Mouse (Mus musculus) CH12.LX (cell line): Measurements from ENCODE around the gene Ubash3b. TPM values are rescaled to one million over a fixed set of nuclear protein-coding genes. Genes with fewer than 3 reads are reported as not detected.

Experiments used
- DNase-seq: peaks from one replicate; pipeline ENCODE4 v3.0.0-alpha.2; 2013; ENCODE audit errors: extremely low read depth
- H3K27ac ChIP-seq: 2 replicates; pipeline ENCODE4 v1.5.1; 2012; ENCODE audit warnings: low read depth, mild to moderate bottlenecking, control low read depth, moderate library complexity; ENCODE audit not compliant: insufficient read depth
- H3K27me3 ChIP-seq: replicated peaks from 2 replicates; pipeline ENCODE3; 2012; ENCODE audit warnings: inconsistent platforms
- H3K36me3 ChIP-seq, 2 experiments: replicated peaks in 1 of 2; 2 replicates each; pipeline versions ENCODE3 to v1.6.1; 2012; ENCODE audit warnings: inconsistent platforms in 1 of 2, low read length in 1 of 2, mild to moderate bottlenecking in 1 of 2, mixed read lengths in 1 of 2, moderate library complexity in 1 of 2; ENCODE audit not compliant: control insufficient read depth in 1 of 2, insufficient read depth in 1 of 2
- H3K4me1 ChIP-seq, 2 experiments: 2 replicates each; pipeline ENCODE4 v1.6.1; 2012; ENCODE audit warnings: inconsistent platforms in 1 of 2, moderate library complexity in 1 of 2; ENCODE audit not compliant: insufficient read depth in 2 of 2, control insufficient read depth in 1 of 2
- H3K4me2 ChIP-seq: 2 replicates; pipeline ENCODE4 v1.6.1; 2012; ENCODE audit warnings: low read depth, mild to moderate bottlenecking, control low read depth; ENCODE audit not compliant: poor library complexity, insufficient read depth, severe bottlenecking
- H3K4me3 ChIP-seq, 3 experiments: fragments of 150-350 bp in 1 of 3; sonication (generic) in 1 of 3; replicated peaks in 1 of 3; 2 replicates each; pipeline versions ENCODE3 to v1.5.1; 2011 to 2012; ENCODE audit warnings: low read depth in 2 of 3, low read length in 2 of 3, mild to moderate bottlenecking in 2 of 3, moderate library complexity in 2 of 3, control low read depth in 1 of 3, improper control_type of control experiment in 1 of 3, inconsistent platforms in 1 of 3, mixed read lengths in 1 of 3; ENCODE audit not compliant: poor library complexity in 1 of 3
- H3K79me2 ChIP-seq: replicated peaks from 2 replicates; pipeline ENCODE4 v1.6.1; 2012; ENCODE audit warnings: mild to moderate bottlenecking, moderate library complexity; ENCODE audit not compliant: control insufficient read depth, poor library complexity, insufficient read depth, severe bottlenecking; ENCODE audit errors: extremely low read depth
- H3K9ac ChIP-seq: 2 replicates; pipeline ENCODE4 v1.6.1; 2012; ENCODE audit warnings: low read depth, mild to moderate bottlenecking, control low read depth, moderate library complexity; ENCODE audit not compliant: insufficient read depth
- H3K9me3 ChIP-seq: replicated peaks from 2 replicates; pipeline ENCODE3; 2012; ENCODE audit warnings: low read length, inconsistent platforms, mixed read lengths
- BHLHE40 ChIP-seq: IDR thresholded peaks from 2 replicates; pipeline ENCODE4 v1.6.1; 2011; ENCODE audit warnings: mild to moderate bottlenecking, low read depth, low read length, improper control_type of control experiment
- CHD1 ChIP-seq: IDR thresholded peaks from 2 replicates; pipeline ENCODE4 v1.6.1; 2012; ENCODE audit warnings: low read depth, low read length, improper control_type of control experiment, inconsistent platforms
- CHD2 ChIP-seq: IDR thresholded peaks from 2 replicates; pipeline ENCODE4 v1.6.1; 2011; ENCODE audit warnings: low read length, improper control_type of control experiment
- EP300 ChIP-seq: IDR thresholded peaks from 2 replicates; pipeline ENCODE4 v1.6.1; 2011; ENCODE audit warnings: low read length, improper control_type of control experiment
- ETS1 ChIP-seq: conservative IDR thresholded peaks from 2 replicates; pipeline ENCODE4 v1.6.1; 2012; ENCODE audit warnings: low read depth, mild to moderate bottlenecking, inconsistent platforms, low read length, improper control_type of control experiment, moderate library complexity
- GABPA ChIP-seq: IDR thresholded peaks from 2 replicates; pipeline ENCODE4 v1.6.1; 2012; ENCODE audit warnings: low read depth, low read length, improper control_type of control experiment, inconsistent platforms; ENCODE audit not compliant: insufficient replicate concordance
- HCFC1 ChIP-seq: IDR thresholded peaks from 2 replicates; pipeline ENCODE4 v1.6.1; 2012; ENCODE audit warnings: low read depth, mild to moderate bottlenecking, inconsistent platforms, low read length, improper control_type of control experiment
- JUND ChIP-seq: conservative IDR thresholded peaks from 2 replicates; pipeline ENCODE4 v1.6.1; 2011; ENCODE audit warnings: low read depth, low read length, improper control_type of control experiment
- MAFK ChIP-seq: IDR thresholded peaks from 2 replicates; pipeline ENCODE4 v1.6.1; 2011; ENCODE audit warnings: low read length, improper control_type of control experiment; ENCODE audit not compliant: insufficient replicate concordance
- MAZ ChIP-seq: IDR thresholded peaks from 2 replicates; pipeline ENCODE4 v1.6.1; 2012; ENCODE audit warnings: low read depth, mild to moderate bottlenecking, inconsistent platforms, low read length, improper control_type of control experiment, moderate library complexity
- NELFE ChIP-seq: IDR thresholded peaks from 2 replicates; pipeline ENCODE4 v1.6.1; 2011; ENCODE audit warnings: low read depth, low read length, improper control_type of control experiment
- PAX5 ChIP-seq: IDR thresholded peaks from 2 replicates; pipeline ENCODE4 v1.6.1; 2012; ENCODE audit warnings: low read length, inconsistent platforms, mixed read lengths
- POLR2AphosphoS2 ChIP-seq: IDR thresholded peaks from 2 replicates; pipeline ENCODE4 v1.6.1; 2011; ENCODE audit warnings: low read depth, low read length, improper control_type of control experiment
- RCOR1 ChIP-seq: conservative IDR thresholded peaks from 2 replicates; pipeline ENCODE4 v1.6.1; 2012; ENCODE audit warnings: low read depth, mild to moderate bottlenecking, inconsistent platforms, low read length, improper control_type of control experiment
- SIN3A ChIP-seq: IDR thresholded peaks from 2 replicates; pipeline ENCODE4 v1.6.1; 2012; ENCODE audit warnings: low read length, improper control_type of control experiment, inconsistent platforms
- SMC3 ChIP-seq: IDR thresholded peaks from 2 replicates; pipeline ENCODE4 v1.6.1; 2011; ENCODE audit warnings: low read depth, low read length, improper control_type of control experiment
- TCF12 ChIP-seq: IDR thresholded peaks from 2 replicates; pipeline ENCODE4 v1.6.1; 2014; ENCODE audit warnings: low read depth, mild to moderate bottlenecking, inconsistent platforms, low read length, improper control_type of control experiment
- USF1 ChIP-seq: IDR thresholded peaks from 2 replicates; pipeline ENCODE4 v1.6.1; 2014; ENCODE audit warnings: low read depth, mild to moderate bottlenecking, inconsistent platforms, low read length, improper control_type of control experiment
- USF2 ChIP-seq: conservative IDR thresholded peaks from 2 replicates; pipeline ENCODE4 v1.6.1; 2011; ENCODE audit warnings: low read depth, low read length, improper control_type of control experiment
- ZC3H11A ChIP-seq: IDR thresholded peaks from 2 replicates; pipeline ENCODE4 v1.6.1; 2012; ENCODE audit warnings: low read depth, mild to moderate bottlenecking, inconsistent platforms, low read length, improper control_type of control experiment
- ZKSCAN1 ChIP-seq: IDR thresholded peaks from 2 replicates; pipeline ENCODE4 v1.6.1; 2012; ENCODE audit warnings: low read depth, inconsistent platforms, low read length, improper control_type of control experiment, borderline replicate concordance
- dilution Hi-C: fragments of 300-500 bp; cut with MboI; formaldehyde crosslinking; loops from 2 replicates; pipeline ENCODE4 v1.14.3; 2020; ENCODE audit warnings: low sequenced_read_pairs; ENCODE audit not compliant: extremely low pct_unique_long_range_greater_than_20kb, extremely low pct_ligation_motif_present
- in situ Hi-C: fragments of 300-500 bp; cut with MboI; formaldehyde crosslinking; loops from 3 replicates; pipeline ENCODE4 v1.14.3; 2019; ENCODE audit warnings: low sequenced_read_pairs, low pct_ligation_motif_present, low pct_unique_long_range_greater_than_20kb, mixed read lengths
- polyA plus RNA-seq: library from polyadenylated mRNA; unstranded; fragments of >175 nt; gene quantifications from 2 replicates; pipeline ENCODE4 v1.2.1, GENCODE M21; 2012; ENCODE audit warnings: low read depth; ENCODE audit not compliant: insufficient read length
- total RNA-seq, 2 experiments: library from RNA; depleted of rRNA; stranded (reverse); fragments of 300-350 nt in 1 of 2; fragments of >200 nt in 1 of 2; gene quantifications; 2 replicates each; pipeline ENCODE4 v1.2.3; 2012 to 2014

Ubash3b gene
- total and polyA plus RNA-seq, 3 experiments = 2.8 to 4.6 (median 4.2) TPM

DNA sequence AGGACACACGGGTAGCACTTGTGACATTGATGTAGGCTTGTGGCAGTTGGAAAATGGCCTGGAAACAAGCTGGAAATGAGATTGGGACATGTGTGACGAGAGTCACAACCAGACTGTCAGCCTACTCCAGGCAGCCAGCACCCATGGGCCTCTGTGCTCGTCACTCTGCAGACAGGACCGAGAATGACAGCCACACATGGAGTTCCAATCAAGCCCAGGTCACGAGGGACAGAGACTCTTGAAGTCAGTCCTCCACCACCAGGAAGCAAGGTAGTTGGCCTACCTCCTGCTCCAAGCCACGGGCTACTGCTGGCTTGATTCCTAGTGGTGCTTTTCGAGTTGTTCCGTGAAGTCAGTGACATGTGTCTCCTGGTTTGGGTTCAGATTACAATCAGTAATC, 20.3 kb upstream of the Ubash3b start:
- Histone ChIP-seq H3K4me1 (peaks cover 6 to 11% of the 10 kb centered on the region in 2 experiments), H3K27ac (no peak overlapping the region), H3K4me2 (no peak overlapping the region), H3K4me3 (no peak overlapping the region), H3K36me3 (no peaks in the 10 kb centered on the region), H3K27me3 (no peaks in the 10 kb centered on the region), H3K79me2 (no peaks in the 10 kb centered on the region), H3K9ac (no peak overlapping the region), H3K9me3 (no peaks in the 10 kb centered on the region)
- dilution Hi-C loops = no loop called here
- in situ Hi-C loops = no loop called here
- no peak for DNase-seq
- TF ChIP-seq TCF12 = no peak
- TF ChIP-seq SMC3 = no peak
- no peak for TF ChIP-seq MAFK

DNA sequence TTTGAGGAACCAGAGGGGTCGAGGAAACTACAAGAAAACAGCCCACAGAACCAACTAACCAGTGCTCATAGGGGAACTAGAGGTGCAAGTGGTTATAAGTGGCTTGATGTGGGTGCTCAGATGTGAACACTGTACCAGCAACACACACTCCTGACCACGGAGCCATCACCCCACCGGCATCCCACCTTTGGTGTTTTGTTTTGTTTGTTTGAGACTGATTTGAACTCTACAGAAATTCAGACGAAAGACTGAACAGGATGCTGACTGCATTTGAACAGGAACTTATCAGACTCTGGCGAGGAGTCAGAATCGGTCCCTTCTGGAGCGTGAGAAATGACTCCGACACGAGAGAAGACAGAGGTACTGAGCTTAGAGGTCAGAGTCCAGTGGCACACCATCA, 19.9 kb upstream of the Ubash3b start:
- Histone ChIP-seq H3K9ac (no peak overlapping the region), H3K27me3 (no peaks in the 10 kb centered on the region), H3K9me3 (no peaks in the 10 kb centered on the region), H3K27ac (no peak overlapping the region), H3K4me2 (no peak overlapping the region), H3K36me3 (no peaks in the 10 kb centered on the region), H3K79me2 (no peaks in the 10 kb centered on the region), H3K4me1 (peaks cover 6 to 13% of the 10 kb centered on the region in 2 experiments), H3K4me3 (no peak overlapping the region)
- in situ Hi-C loops = no loop called here
- DNase-seq = no peak
- dilution Hi-C loops = no loop called here
- TF ChIP-seq EP300 (no peak), GABPA (no peak), USF2 (no peak), RCOR1 (no peak), ZC3H11A (no peak), PAX5 (no peak), MAZ (no peak), ZKSCAN1 (no peak), POLR2AphosphoS2 (no peak)

DNA sequence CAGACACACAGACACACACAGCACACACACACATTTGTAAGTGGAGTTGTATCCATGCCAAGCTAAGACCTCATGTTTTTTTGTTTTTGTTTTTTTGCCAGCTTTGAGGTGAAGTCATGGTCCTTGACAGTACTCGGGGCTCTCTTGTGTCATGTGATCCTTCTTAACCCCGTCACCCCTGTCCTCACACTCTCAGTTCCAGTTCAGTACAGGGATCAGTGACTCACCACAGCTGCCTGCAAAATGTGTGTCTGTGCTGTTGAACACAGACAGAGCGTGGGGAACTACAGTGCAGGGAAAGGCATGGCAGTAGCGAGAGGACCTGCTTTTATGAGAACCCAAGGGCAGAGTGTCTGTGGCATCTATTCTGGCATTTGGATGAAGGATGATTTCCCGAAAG, 17.6 kb upstream of the Ubash3b start:
- no peak overlapping the region for H3K4me3 ChIP-seq
- H3K36me3 ChIP-seq = no peaks in the 10 kb centered on the region
- no peaks in the 10 kb centered on the region for H3K27me3 ChIP-seq
- dilution Hi-C loops = no loop called here
- H3K79me2 ChIP-seq = no peaks in the 10 kb centered on the region
- TF ChIP-seq NELFE (no peak), JUND (no peak), CHD1 (no peak), HCFC1 (no peak), ETS1 (0 out of 2 replicates have a peak, but pooled peaks have one; percentile 22), USF2 (peak; percentile 37; the same call in 1 of the 2 replicates), SMC3 (no peak), TCF12 (0 out of 2 replicates have a peak, but pooled peaks have one; percentile 16), USF1 (peak; percentile 46; the same call in 1 of the 2 replicates), SIN3A (0 out of 2 replicates have a peak, but pooled peaks have one; percentile 4), BHLHE40 (peak; percentile 37; the same call in 1 of the 2 replicates), CHD2 (peak; percentile 14; the same call in 1 of the 2 replicates)
- TF ChIP-seq, all 38 proteins: peak for 7
- H3K4me2 ChIP-seq = no peak overlapping the region
- no peak overlapping the region for H3K9ac ChIP-seq
- DNase-seq = peak; percentile 54
- in situ Hi-C loops = loop anchor here (5.0 kb wide), 1 partner anchor 127 kb away; no protein-coding TSS in a partner anchor
- no peak overlapping the region for H3K27ac ChIP-seq
- peaks cover 6 to 17% of the 10 kb centered on the region in 2 experiments for H3K4me1 ChIP-seq
- no peaks in the 10 kb centered on the region for H3K9me3 ChIP-seq
